Mouse (Mus musculus): ENCODE data around the gene Lipt1. TPM values are rescaled to one million over a fixed set of nuclear protein-coding genes. Genes with fewer than 3 reads are reported as not detected.
A peak's percentile ranks its signal among the peaks of the same experiment; 100 is the strongest.

Lipt1 gene
- polyA plus RNA-seq, 1 experiment from 2014 or later = 8.0 TPM

DNA sequence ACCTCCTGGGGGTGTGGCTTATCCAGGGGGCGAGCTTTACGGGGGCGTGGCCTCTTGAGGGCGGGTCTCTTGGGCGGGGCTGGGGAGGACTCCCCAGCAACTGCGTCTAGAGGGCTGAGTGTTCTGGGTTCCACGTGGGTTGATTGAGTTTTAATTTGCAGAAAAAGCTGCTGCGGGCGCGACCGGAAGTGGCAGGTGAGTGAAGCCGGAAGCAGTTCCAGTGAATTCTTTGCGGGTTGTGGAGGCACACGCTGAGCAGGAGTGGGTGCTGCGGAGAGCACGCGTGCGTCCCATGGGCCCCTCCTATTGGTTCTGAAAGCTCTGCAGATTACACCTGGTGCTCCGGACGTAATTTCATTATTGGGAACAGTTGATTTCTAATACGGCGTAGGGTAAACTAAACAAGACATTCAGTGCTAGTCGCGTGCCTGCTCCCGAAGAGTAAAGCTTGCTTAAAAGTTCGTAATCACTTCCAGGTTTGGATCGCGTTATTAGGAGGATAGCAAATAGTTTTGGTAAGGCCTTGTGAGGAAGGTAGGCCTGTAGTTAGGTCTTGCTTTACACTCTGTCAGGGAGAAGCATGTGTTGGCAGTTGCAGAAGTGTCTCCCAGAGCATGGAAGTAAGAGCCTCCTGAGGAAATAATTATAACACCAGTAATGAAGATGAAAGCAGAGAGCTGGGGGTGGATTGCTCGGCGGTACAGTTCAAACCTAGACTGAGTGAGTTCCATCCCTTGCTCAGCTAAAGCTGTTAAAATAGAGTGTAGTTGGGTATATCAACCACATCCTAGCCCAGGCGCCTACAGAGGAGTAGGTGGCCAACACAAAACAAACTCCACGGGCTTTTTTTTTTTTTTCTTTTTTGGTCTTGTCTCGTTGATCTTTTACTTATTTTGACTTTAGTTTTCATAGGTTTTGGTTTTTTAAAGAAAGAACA lies 861 bp downstream of the Lipt1 start:
- H3K9me3 ChIP-seq (replicated peaks) = peaks cover 2% of the 10 kb centered on the region; the same call in 1 of the 2 replicates
- peak overlapping the region; percentile 43 for H3K9ac ChIP-seq
- H3K27me3 ChIP-seq = peaks cover 8% of the 10 kb centered on the region
- peak; percentile 92 for ATAC-seq
- peak overlapping the region; percentile 65 for H3K4me2 ChIP-seq
- peak overlapping the region; percentile 48 for H3K4me3 ChIP-seq
- peaks cover 27% of the 10 kb centered on the region for H3K36me3 ChIP-seq (ENCODE audit: poor library complexity, severe bottlenecking)
- H3K27ac ChIP-seq = peak overlapping the region; percentile 44
- H3K4me1 ChIP-seq = peaks cover 11% of the 10 kb centered on the region
- 7% methylated on average over 33 of the region's 33 CpGs for WGBS

DNA sequence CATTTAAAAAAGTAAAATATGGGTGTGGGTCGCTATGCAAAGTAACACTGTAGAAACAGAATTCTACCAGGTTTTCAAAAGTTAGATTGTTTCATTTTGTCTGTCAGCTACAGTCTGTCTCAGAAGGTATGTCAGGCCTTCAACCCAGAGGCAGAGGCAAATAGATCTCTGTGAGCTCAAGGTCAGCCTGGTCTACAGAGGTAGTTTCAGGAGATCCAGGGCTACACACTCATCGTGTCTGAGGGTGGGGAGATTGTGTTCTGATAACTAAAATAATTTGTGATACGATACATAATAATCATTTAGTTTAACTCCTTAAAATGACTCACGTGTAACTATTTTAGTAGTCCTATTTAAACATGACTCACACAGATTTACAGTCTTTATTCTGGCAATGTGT lies 1.6 kb downstream of the Lipt1 start:
- H3K27ac ChIP-seq = no peak overlapping the region
- ATAC-seq = no peak
- peaks cover 11% of the 10 kb centered on the region for H3K4me1 ChIP-seq
- no peak overlapping the region for H3K9ac ChIP-seq
- H3K27me3 ChIP-seq = peaks cover 8% of the 10 kb centered on the region
- no peak overlapping the region for H3K4me3 ChIP-seq
- H3K36me3 ChIP-seq (ENCODE audit: poor library complexity, severe bottlenecking) = peaks cover 35% of the 10 kb centered on the region
- 91% methylated on average over 4 of the region's 4 CpGs for WGBS
- H3K9me3 ChIP-seq (replicated peaks) = peaks cover 2% of the 10 kb centered on the region; the same call in 1 of the 2 replicates
- peak overlapping the region; percentile 65 for H3K4me2 ChIP-seq

DNA sequence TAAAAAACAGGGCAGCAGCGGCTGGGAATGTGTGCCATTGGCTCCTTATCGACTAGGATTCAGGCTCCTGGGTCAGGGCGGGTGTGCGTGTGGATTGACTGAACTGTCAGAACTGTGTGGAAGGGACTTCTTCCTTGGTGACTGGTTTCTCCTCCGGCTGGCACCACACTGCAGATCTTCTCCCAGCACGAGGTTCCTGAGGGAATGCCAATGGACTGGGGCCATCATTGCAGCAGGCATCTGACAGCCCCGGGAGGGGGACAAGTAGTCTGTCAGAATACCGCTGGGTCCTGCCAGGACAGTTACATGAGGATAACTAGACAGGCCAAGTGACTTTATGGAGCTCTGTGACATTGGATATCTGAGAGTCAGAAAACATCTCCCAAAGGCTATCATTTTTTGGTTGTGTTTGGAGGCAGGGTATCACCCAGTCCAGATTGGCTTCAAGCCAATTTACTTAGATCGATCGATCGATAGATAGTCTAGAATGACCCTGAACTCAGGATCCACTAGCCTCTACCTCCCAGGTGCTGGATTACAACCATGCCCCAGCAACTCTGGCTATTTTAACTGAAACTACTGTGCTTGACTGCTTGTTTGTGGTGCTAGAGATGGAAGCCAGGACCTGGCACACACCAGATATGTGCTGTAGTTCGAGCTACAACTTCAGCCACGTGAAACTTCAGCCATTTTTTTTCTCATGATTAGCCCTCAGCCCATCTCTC lies 6.4 kb downstream of the Lipt1 start:
- WGBS = 94% methylated on average over 13 of the region's 13 CpGs
- H3K4me1 ChIP-seq = peaks cover 3% of the 10 kb centered on the region
- H3K4me2 ChIP-seq = no peak overlapping the region
- H3K27me3 ChIP-seq = no peaks in the 10 kb centered on the region
- no peak overlapping the region for H3K27ac ChIP-seq
- H3K36me3 ChIP-seq (ENCODE audit: poor library complexity, severe bottlenecking) = peaks cover 69% of the 10 kb centered on the region
- ATAC-seq = no peak
- H3K4me3 ChIP-seq = no peak overlapping the region
- no peak overlapping the region for H3K9ac ChIP-seq
- H3K9me3 ChIP-seq (replicated peaks) = peaks cover 2% of the 10 kb centered on the region; the same call in 1 of the 2 replicates

DNA sequence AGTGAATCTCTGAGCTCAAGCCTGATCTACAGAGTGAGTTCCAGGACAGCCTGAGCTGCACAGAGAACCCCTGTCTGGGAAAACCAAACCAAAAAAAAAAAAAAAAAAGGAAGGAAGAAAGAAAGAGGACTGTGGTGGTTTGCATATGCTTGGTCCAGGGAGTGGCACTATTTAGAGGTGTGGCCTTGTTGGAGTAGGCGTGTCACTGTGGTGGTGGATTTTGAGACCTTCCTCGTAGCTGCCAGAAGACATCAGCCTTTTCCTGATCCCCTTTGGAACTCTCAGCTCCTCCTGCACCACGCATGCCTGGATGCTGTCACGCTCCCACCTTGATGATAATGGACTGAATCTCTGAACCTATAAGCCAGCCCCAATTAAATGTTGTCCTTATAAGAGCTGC lies 11.9 kb downstream of the Lipt1 start:
- WGBS = 95% methylated on average over 4 of the region's 4 CpGs
- no peaks in the 10 kb centered on the region for H3K9me3 ChIP-seq (replicated peaks)
- H3K27me3 ChIP-seq = no peaks in the 10 kb centered on the region
- no peak overlapping the region for H3K4me2 ChIP-seq
- H3K27ac ChIP-seq = no peak overlapping the region
- ATAC-seq = no peak
- no peaks in the 10 kb centered on the region for H3K4me1 ChIP-seq
- no peak overlapping the region for H3K9ac ChIP-seq
- no peak overlapping the region for H3K4me3 ChIP-seq
- peaks cover 47% of the 10 kb centered on the region for H3K36me3 ChIP-seq (ENCODE audit: poor library complexity, severe bottlenecking)

DNA sequence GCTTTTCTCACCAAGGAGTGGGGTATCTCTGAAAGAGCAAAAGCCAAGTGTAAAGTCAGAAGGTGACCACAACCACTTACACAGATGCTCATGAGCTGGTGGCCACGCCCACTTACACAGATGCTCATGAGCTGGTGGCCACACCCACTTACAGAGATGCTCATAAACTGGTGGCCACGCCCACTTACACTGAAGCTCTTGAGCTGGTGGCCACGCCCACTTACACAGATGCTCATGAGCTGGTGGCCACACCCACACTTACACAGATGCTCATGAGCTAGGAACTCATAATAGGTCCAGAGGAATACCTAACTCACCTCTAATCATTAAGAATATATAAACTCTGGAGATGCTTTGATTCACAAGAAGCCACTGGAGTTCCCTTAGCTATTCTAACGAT lies 12.9 kb downstream of the Lipt1 start:
- WGBS = 77% methylated on average over 4 of the region's 4 CpGs
- no peak for ATAC-seq
- Histone ChIP-seq H3K9me3 (replicated peaks) (no peaks in the 10 kb centered on the region), H3K27me3 (no peaks in the 10 kb centered on the region), H3K36me3 (ENCODE audit: poor library complexity, severe bottlenecking) (peaks cover 36% of the 10 kb centered on the region), H3K4me2 (no peak overlapping the region), H3K9ac (no peak overlapping the region), H3K4me1 (peaks cover 6% of the 10 kb centered on the region), H3K27ac (no peak overlapping the region), H3K4me3 (no peak overlapping the region)

DNA sequence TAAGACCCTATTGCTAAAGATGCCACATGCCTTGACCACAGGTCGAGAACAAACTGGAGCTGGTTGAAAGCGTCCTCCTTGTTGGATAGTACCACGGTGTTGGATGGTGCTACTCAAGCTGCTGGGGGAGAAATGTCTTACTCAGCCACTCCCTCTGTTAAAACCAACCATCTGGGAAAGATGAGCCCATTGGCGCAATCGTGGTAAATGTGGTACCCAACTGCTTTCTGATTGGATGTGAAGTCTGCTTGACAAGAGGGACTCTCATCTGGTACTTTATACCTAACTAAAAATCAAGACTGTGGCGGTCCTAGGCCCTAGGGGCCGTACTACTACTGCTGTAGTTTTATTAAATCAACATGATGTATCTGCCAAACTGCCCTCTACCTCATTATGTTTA lies 17.7 kb downstream of the Lipt1 start:
- ATAC-seq = no peak
- Histone ChIP-seq H3K9ac (peak overlapping the region; percentile 76), H3K4me2 (peak overlapping the region; percentile 83), H3K4me3 (peak overlapping the region; percentile 65), H3K27ac (no peak overlapping the region), H3K36me3 (ENCODE audit: poor library complexity, severe bottlenecking) (peaks cover 10% of the 10 kb centered on the region), H3K9me3 (replicated peaks) (no peaks in the 10 kb centered on the region), H3K4me1 (peaks cover 26% of the 10 kb centered on the region), H3K27me3 (no peaks in the 10 kb centered on the region)
- 87% methylated on average over 7 of the region's 7 CpGs for WGBS

DNA sequence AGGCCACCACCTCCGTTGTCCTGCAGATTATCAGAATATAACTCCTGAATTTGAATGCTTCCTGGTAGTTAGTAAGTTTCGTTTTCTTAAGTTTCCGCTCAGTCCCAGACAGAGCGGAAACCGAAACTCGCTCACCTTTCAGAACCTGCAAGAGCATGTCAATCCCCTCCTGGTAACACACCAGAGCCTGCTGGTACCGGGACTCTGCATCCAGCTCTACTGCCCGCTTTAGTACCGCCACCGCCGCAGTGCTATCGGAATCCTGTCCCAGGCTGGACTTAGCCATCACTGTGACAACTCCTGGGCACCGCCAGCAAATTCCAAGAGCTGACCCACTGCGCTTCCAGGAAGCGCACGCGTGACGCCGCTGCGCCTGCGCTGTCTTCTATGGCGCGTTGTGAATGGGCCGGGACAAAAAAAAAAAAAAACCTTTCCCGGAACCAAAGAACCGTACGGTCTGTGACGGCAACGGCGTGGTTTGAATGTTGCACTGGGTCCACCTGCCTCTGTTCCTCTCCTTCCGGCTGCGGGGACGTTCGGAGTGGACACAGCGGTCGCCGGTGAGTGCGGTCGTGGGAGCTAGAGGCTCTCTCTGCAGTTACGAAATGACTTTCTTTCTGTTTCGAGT lies 18.6 kb downstream of the Lipt1 start, which contains the start of the genes Mitd1 and Mrpl30:
Gene Mitd1, minus strand, starts transcription at position 387 of the 628 bp plus-strand sequence.
Gene Mrpl30, plus strand, starts transcription at position 453 of the 628 bp plus-strand sequence.
- no peaks in the 10 kb centered on the region for H3K27me3 ChIP-seq
- peaks cover 26% of the 10 kb centered on the region for H3K4me1 ChIP-seq
- ATAC-seq = peak; percentile 95
- H3K9me3 ChIP-seq (replicated peaks) = no peaks in the 10 kb centered on the region
- peaks cover 15% of the 10 kb centered on the region for H3K36me3 ChIP-seq (ENCODE audit: poor library complexity, severe bottlenecking)
- H3K27ac ChIP-seq = no peak within 1 kb of the TSS; the same call in 1 of the 2 replicates
- H3K4me3 ChIP-seq = peak within 1 kb of the TSS; percentile 65
- H3K9ac ChIP-seq = peak within 1 kb of the TSS; percentile 76
- under 1% methylated on average over 41 of the region's 41 CpGs for WGBS
- peak within 1 kb of the TSS; percentile 83 for H3K4me2 ChIP-seq

DNA sequence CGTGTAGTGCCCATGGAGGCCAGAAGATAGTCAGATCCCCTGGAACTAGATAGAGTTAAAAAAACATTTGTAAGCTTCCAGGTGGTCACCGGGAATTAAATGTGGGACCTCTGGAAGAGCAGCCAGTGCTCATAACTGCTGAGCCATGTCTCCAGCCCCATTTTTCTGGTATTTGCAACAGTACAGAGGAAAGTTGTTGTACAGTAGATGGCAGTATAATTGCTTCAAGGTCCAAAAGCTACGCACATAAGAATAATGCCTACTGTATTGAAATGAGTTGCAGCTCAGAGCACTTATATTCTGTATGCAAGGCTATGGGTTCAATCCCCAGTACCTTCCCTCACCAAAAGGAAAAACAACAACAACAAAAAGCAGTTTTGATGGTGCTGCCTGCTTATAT lies 19.9 kb downstream of the Lipt1 start:
- H3K4me3 ChIP-seq = peak overlapping the region; percentile 65
- WGBS = 73% methylated on average over 3 of the region's 3 CpGs

DNA sequence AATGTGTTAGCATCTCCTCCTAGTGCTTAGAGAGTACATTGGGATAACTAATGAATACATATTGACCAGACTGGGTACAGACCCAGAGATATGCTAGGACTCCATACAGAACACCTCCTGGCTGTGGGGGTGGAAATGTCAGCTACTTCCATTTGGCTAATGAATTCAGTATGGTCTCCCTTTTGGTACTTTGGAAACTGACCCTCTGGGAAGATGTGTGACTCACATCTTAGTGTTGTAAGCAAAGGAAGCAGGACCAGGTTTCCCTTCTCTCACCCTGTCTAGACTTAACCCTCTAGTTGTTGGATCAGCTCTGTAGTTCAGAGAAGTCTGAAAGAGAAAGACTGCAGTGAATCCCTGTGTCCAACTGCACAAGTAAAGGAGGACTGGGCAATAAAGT lies 23.1 kb downstream of the Lipt1 start:
- no peak overlapping the region for H3K4me2 ChIP-seq
- H3K27me3 ChIP-seq = no peaks in the 10 kb centered on the region
- no peaks in the 10 kb centered on the region for H3K9me3 ChIP-seq (replicated peaks)
- H3K4me3 ChIP-seq = no peak overlapping the region
- H3K9ac ChIP-seq = no peak overlapping the region
- peaks cover 19% of the 10 kb centered on the region for H3K4me1 ChIP-seq
- peaks cover 55% of the 10 kb centered on the region for H3K36me3 ChIP-seq (ENCODE audit: poor library complexity, severe bottlenecking)
- ATAC-seq = no peak
- no peak overlapping the region for H3K27ac ChIP-seq

More for the DNA sequence above, 19.9 kb downstream of the Lipt1 start:
- peaks cover 27% of the 10 kb centered on the region for H3K36me3 ChIP-seq (ENCODE audit: poor library complexity, severe bottlenecking)
- no peak overlapping the region for H3K27ac ChIP-seq
- peak overlapping the region; percentile 76; the same call in 1 of the 2 replicates for H3K9ac ChIP-seq
- no peaks in the 10 kb centered on the region for H3K9me3 ChIP-seq (replicated peaks)
- ATAC-seq = no peak
- peaks cover 26% of the 10 kb centered on the region for H3K4me1 ChIP-seq
- peak overlapping the region; percentile 83 for H3K4me2 ChIP-seq
- H3K27me3 ChIP-seq = no peaks in the 10 kb centered on the region

DNA sequence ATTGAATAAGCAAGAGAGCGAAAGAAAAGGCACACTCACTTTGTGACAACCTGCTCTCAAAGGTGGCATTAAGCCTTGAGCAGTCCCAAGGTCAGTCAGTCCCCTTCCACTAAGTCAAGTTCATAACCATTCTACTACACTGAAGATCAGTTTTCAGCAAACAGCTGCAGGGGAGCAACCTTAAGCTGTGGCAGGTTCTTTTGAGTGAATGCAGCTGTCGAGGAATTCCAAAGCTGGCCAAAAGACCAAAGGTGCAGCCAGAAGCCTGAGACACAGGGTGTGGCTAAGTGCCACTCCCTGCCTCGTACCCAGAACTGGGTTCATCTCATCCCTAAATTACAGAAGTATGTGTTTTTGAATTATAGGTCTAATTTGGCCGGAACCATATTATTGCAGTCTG lies 28.3 kb downstream of the Lipt1 start:
- H3K27ac ChIP-seq = no peak overlapping the region
- no peak overlapping the region for H3K9ac ChIP-seq
- H3K4me1 ChIP-seq = no peaks in the 10 kb centered on the region
- H3K36me3 ChIP-seq (ENCODE audit: poor library complexity, severe bottlenecking) = peaks cover 53% of the 10 kb centered on the region
- no peaks in the 10 kb centered on the region for H3K9me3 ChIP-seq (replicated peaks)
- no peaks in the 10 kb centered on the region for H3K27me3 ChIP-seq
- no peak for ATAC-seq
- 88% methylated on average over 4 of the region's 4 CpGs for WGBS
- no peak overlapping the region for H3K4me3 ChIP-seq
- H3K4me2 ChIP-seq = no peak overlapping the region

DNA sequence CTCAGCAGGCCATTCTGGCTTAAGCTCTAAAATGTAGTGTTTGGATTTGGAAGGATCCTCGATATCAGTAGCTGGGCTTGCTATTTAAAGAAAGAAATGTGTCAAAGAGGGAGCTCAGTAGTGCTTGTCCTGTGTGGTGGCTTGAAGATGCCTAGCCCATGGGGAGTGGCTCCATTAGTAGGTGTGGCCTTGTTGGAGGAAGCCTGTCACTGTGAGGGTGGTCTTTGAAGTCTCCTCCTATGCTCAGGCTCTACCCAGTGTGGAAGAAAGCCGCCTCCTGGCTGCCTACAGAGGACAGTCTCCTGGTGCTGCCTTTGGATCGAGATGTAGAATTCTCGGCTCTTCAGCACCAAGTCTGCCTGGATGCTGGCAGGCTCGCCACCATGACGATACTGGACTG lies 28.8 kb downstream of the Lipt1 start:
- Histone ChIP-seq H3K4me2 (no peak overlapping the region), H3K4me3 (no peak overlapping the region), H3K4me1 (no peaks in the 10 kb centered on the region), H3K27me3 (no peaks in the 10 kb centered on the region), H3K9me3 (replicated peaks) (no peaks in the 10 kb centered on the region), H3K27ac (no peak overlapping the region), H3K9ac (no peak overlapping the region), H3K36me3 (ENCODE audit: poor library complexity, severe bottlenecking) (peaks cover 49% of the 10 kb centered on the region)
- no peak for ATAC-seq
- 64% methylated on average over 6 of the region's 6 CpGs for WGBS

DNA sequence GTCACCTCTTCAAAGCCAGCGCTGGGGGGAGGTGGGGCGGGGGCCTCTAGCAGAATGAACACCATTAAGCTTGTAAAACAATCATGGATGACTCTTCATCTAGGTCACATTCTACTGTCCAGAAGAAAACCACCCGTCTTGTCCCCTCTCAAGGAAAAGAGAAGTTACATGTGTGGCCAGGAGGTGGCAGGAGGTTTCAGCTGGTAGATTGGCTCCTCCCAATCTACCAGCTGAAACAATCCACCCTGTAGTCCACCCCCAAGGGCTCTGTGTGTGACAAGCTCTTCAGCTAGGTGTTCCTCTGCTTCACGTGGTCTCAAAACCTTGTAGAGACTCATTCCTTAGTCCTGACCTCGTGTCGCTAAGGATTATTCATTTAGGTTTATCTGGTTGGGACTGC lies 31.6 kb downstream of the Lipt1 start:
- H3K4me1 ChIP-seq = no peaks in the 10 kb centered on the region
- H3K27me3 ChIP-seq = no peaks in the 10 kb centered on the region
- H3K9ac ChIP-seq = no peak overlapping the region
- no peak overlapping the region for H3K4me3 ChIP-seq
- H3K4me2 ChIP-seq = no peak overlapping the region
- H3K9me3 ChIP-seq (replicated peaks) = no peaks in the 10 kb centered on the region
- no peak overlapping the region for H3K27ac ChIP-seq
- WGBS = 38% methylated on average over 6 of the region's 6 CpGs
- ATAC-seq = no peak
- H3K36me3 ChIP-seq (ENCODE audit: poor library complexity, severe bottlenecking) = peaks cover 23% of the 10 kb centered on the region

All from forebrain, embryonic 13.5 days (tissue).